Mouse (Mus musculus) heart, embryonic 10.5 days (tissue): ENCODE results near the gene Adgra1. TPM values are rescaled to one million over a fixed set of nuclear protein-coding genes. Genes with fewer than 3 reads are reported as not detected.

Experiments
- polyA plus RNA-seq: library from polyadenylated mRNA; unstranded; fragments of >200 nt; fragmentation: Nextera tagmentation; extraction: Ambion mirVana; gene quantifications from 2 replicates; pipeline ENCODE4 v1.2.1, GENCODE M21; 2016

Gene Adgra1
- polyA plus RNA-seq, 1 experiment from 2014 or later, result 0.24 TPM

Other genes starting within 250 kb of the Adgra1 start
- 0.16 TPM in 1 of 2 replicates, not detected in the other for gene Cfap46, start 150.4 kb upstream of the Adgra1 start, polyA plus RNA-seq
- 0.07 and 0.18 TPM in 2 replicates for gene Kndc1, start 60.5 kb downstream of the Adgra1 start, polyA plus RNA-seq
- 0.14 TPM in 1 of 2 replicates, not detected in the other for gene Utf1, start 109.6 kb downstream of the Adgra1 start, polyA plus RNA-seq
- gene 6430531B16Rik, start 144.6 kb downstream of the Adgra1 start, polyA plus RNA-seq, result 0.33 TPM in 1 of 2 replicates, not detected in the other
- gene Adam8, start 158.4 kb downstream of the Adgra1 start, polyA plus RNA-seq, result 0.57 and 1.3 TPM in 2 replicates
- 36.8 and 36.9 TPM in 2 replicates for gene Zfp511, start 202.2 kb downstream of the Adgra1 start, polyA plus RNA-seq
- gene Tubgcp2, start 202.5 kb downstream of the Adgra1 start, polyA plus RNA-seq, result 50.8 and 55.4 TPM in 2 replicates
- gene Msx3, start 214.9 kb downstream of the Adgra1 start, polyA plus RNA-seq, result not detected in 2 replicates
- gene Caly, start 248.4 kb downstream of the Adgra1 start, polyA plus RNA-seq, result 0.30 and 0.45 TPM in 2 replicates